Mouse (Mus musculus): ENCODE results near the gene Pgm2.
A peak's percentile ranks its signal among the peaks of the same experiment; 100 is the strongest.

Gene Pgm2

GRCm38 (mm10) chr5:64077353-64077752, 15.4 kb upstream of the Pgm2 start:
- no peak for DNase-seq

DNA sequence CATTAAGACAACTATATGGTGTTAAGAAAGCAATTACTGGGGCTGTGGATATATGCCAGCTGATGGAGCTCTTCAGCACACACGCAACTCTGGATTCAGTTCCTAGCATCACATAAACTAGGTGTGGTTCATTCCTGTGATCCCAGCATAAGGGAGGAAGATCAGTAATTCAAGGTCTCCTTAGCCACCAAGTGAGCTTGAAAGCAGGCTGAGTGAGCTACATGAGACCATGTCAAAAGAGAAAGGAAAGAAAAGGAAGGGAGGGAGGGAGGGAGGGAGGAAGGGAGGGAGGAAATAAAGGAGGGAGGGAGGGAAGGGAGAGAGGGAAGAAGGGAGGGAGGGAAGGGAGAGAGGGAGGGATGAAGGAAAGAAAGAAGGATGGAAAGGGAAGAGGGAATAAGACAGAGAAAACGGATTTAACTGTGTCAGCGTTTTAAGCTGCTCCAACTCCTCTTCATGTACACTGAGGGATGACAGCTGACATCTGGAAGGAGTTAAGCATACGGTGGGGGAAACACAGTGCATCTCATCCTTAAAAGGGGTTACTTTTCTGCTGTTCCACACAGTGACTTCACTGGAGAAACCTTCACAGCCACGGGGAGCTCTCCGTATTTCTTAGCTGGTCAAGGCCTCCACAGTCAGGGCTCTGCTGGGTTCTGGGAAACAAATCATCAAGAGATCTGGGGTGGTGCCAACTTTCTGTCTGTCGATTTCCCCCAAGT, 13.8 kb upstream of the Pgm2 start:
- DNase-seq: no peak

- no peak for DNase-seq
These were observed 13.3 kb upstream of the Pgm2 start for GRCm38 (mm10) chr5:64079462-64079817.

- DNase-seq: no peak
These were observed 9.0 kb upstream of the Pgm2 start for GRCm38 (mm10) chr5:64083447-64084359.

GRCm38 (mm10) chr5:64085405-64085804, 7.3 kb upstream of the Pgm2 start:
- DNase-seq: no peak

DNA sequence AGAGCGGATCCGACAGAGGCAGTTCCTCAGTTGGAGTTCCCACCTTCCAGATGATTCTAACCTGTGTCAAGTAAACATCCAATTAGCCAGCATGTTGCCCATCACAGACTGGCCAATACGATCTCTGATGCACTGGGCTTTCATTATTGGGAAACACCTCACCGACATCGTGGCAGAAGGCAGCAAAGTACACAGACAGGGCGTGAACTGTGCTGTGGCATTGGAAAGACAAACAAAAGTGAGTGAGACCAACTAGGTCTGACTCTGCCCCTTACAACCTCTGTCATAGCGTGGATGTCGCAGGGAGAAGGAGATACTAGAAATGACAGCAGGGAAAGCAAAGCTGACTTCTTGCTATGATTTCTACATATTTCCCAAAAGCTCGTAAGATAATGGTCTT, 4.0 kb upstream of the Pgm2 start:
- DNase-seq: no peak

DNA sequence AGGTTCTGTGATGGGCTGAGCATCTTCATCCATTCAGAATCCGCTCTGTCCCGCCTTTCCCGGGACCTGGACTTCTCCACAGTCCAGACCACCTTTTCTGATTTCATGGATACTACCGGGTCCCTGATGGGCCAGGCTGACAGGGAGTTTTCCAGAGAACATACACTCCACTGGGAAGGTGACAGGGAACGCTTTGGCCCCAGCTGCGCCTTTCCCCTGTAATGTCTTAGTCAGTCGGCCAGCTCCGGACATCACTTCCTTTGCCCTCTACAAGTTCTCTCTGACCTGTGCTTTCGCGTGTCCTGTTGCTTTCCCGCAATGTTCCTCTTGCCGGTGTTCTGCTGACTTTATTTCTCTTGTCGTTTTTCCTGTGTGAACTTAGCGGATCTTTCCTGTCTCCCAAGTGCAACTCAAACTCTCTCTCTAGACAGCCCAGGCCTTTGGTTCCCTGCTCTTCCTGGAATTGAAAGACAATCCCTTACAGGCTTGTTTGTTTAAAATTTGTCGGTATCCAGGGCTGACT, 660 bp downstream of the Pgm2 start:
- peak; percentile 22 to 45 for DNase-seq

DNA sequence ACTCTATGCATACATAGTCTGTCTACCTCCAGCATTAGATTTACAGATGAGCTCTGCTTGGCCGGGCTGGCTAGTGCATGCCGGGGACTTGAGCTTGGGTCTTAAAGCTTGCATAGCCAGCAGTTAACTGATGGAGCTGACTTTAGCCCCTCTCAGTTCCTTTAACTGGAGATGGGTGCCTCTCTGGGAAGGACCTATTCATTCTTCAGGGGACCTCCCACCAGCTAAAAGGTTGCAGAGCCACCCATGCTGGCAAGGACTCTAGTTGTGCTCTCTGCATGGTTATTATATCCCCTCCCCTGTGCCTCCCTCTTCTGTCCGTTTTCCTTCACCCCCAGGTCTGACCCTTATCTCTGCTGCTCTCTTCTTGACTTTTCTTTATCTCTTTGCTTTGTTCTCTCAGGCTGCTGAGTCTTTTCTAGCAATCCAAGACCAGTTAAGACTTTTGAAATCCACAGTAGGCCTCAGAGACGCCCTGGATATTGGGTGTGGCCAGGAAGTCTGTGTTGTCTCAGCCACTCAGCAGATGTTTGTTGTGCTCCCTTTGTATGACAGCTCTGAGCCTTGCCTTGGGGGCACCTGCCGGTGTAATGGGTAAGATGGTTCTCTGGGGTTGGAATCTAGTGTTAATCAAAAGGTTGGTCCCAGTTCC, 2.7 kb downstream of the Pgm2 start:
- no peak for DNase-seq

DNA sequence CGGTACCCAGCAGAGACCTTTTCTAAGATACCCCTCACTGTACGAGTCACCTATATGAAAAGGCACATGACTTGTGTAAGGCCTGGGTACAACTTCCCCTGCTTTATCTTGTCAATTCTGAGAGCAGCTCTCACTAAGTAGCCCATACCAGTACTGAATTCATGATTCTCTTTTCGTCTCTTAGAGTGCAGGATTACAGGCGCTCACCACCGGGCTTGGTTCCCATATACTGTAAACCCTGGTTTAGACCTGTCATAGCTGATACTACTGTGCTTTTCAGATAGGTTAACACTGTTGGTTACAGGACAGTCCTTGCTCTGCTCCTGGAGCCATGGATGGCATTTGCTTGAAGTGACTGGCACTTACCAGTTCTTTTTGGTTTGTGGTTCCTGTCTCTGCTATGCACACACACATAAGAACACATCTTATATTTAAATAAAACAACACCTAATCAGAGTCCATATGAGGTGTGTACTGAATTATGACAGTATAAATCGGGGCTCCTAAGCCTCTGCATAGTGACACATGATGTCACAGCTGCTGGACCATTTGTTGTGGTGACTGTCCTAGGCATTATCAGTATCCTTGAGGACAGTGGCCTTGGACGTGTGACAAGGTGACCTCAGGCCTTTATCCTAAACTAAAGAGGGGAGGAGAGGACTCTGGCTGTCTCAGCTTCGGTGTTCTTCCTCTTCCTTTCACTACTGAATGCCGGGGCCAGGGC, 9.4 kb downstream of the Pgm2 start:
- DNase-seq: no peak

DNA sequence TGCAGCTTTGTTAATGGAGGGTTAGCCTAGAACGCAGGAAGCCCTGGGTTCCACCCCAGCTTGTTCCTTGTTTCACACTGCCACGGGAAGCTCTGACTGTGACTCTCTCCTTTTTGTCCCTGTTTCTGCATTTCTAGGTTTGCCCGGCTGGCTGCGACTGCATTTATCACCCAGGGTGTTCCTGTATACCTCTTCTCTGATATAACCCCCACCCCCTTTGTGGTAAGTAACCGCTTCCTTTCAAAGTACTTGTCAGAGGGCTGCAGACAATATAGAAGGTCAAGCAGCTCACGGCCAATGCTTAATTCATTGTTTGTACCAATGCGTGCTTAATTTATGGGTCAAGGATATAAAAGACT, 9.9 kb downstream of the Pgm2 start:
- no peak for DNase-seq

DNA sequence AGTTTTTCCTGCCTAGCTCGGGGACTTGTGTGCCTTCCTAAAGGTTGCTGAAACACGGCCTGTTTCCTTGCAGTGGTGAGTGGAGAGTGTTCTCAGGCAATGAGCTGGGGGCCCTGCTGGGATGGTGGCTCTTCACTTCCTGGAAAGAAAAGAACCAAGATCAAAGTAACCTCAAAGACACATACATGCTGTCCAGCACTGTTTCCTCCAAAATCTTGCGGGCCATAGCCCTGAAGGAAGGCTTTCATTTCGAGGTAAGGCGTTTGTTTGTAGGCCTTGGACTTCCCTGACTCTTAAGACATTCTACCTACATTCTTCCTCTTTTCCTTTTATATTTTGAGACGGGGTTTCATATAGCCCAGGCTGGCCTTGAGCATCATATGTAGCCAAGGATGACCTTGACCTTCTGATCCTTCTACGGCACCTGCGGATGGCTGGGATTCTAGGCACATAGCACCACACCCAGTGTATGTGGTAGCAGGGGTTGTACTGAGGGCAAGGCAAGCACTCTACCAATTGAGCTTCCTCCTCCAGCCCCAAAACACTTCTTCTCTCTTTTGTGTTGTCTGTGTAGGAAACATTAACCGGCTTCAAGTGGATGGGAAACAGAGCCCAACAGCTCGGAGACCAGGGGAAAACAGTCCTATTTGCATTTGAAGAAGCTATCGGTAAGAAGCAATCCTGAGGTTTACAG, 15.0 kb downstream of the Pgm2 start:
- no peak for DNase-seq

GRCm38 (mm10) chr5:64109217-64109616, 16.5 kb downstream of the Pgm2 start:
- DNase-seq: no peak

DNA sequence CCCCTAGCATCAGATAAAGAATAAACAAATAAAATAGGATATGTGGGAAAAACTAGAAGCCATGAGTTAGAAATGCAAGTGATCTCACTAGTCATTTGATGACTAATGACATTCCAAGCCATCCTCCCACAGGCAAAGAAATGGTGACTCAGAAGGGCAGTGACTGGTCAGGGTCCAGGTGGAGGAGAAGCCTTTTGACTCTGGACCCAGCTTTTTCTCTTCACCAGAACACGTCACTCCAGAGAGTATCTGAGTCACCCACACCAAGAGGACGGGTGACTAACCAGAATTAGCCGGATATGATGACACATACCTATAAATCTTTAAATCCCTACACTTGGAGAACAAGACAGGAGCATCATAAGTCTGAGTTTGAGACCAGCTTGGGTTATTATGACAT, 19.6 kb downstream of the Pgm2 start:
- DNase-seq: no peak

- DNase-seq: no peak
These were observed 21.5 kb downstream of the Pgm2 start for GRCm38 (mm10) chr5:64114210-64114609.

GRCm38 (mm10) chr5:64117191-64117590, 24.4 kb downstream of the Pgm2 start:
- DNase-seq: no peak

DNA sequence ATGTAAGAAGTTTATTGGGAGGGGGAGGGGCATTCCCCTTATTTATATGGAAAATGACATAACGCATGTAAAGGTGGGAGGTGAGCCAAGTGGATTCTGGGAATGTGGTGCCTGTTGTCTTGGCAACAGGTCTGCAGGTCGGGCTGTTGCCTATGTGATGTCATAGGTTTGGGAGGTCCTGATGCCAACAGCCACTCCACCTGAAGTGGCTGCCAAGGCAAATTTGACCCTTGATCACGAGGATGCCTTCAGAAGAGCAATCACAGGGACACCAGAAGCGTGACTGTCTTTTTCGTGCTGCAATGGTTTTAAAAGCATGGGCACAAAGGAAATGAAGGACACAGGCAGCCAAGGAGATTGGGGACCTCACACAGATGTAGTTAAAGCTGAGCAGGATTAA, 33.0 kb downstream of the Pgm2 start:
- DNase-seq: no peak

DNA sequence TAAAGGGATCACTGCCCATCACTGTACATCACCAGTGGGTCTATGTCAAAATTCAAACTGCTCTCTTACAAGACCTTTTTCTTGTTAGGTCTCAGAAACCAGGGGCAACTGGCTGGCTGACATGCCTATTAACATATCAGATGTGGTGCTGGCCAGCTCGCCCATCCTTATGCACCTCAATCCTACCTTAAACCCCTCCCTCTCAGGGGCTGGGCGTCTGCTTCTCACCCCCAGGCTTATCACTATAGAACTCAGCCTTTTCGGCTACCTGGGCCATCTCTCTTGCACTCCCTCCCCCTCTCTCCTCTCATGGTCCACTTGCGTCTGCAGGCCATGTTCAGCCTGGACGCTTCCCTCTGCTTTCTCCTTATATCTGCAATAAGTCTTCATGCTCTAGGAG, 38.8 kb downstream of the Pgm2 start:
- DNase-seq: no peak

GRCm38 (mm10) chr5:64133901-64134300, 41.2 kb downstream of the Pgm2 start:
- DNase-seq: no peak

DNA sequence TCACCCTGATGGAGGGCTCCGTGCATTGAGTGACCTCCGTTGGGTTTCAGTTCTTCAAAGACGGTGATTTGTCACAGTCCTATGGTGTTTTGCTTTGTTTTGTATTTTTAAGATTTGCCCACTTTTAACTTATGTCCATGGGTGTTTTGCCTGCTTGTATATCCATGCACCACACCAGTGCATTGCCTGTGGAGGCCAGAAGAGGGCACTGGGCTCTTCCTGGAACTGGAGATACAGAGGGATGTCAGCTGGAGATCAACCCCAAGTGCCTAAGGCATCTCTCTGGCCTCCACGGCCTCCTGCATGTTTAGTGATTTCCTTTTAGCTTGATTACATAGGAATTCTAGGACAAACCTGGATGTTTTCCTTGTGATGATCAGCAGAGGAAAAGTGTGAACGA, 43.6 kb downstream of the Pgm2 start:
- DNase-seq: no peak

DNA sequence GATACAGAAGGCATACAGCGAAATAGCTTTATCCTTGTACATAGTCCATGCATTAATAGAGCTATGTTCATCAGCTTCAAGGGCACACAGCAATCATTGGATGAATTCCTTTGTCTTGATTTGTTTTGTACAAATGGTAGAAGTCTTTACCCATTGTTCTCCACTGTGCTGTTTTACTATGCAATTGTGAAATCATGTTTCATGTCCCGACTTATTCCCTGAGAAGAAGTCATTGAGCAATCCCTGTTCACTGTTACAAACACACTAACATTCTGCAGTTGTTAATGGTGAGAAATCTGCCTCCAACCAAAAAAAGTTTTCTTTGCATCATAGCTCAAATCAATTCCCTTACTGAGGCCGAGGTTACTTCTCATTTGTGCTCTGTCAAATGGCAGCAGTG, 47.5 kb downstream of the Pgm2 start:
- no peak for DNase-seq

DNA sequence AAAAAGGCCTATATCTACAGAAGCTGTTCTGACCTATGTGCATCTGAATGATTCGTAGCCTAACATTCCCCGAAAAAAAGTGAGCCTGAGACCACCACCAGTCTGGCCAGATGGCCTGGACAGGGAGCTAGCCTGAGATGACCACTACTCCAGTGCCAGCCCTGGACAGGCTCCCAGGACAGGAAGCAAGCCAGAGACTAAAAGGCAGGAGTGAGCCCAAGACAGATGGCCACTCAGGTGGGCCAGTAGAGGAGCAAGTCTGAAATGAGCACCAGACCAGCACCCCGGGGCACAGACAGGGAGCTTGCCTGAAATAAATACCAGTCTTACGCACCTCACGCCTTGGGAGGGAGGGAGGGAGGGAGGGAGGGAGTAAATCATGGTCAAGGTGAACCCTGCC, 51.6 kb downstream of the Pgm2 start:
- DNase-seq: no peak

DNA sequence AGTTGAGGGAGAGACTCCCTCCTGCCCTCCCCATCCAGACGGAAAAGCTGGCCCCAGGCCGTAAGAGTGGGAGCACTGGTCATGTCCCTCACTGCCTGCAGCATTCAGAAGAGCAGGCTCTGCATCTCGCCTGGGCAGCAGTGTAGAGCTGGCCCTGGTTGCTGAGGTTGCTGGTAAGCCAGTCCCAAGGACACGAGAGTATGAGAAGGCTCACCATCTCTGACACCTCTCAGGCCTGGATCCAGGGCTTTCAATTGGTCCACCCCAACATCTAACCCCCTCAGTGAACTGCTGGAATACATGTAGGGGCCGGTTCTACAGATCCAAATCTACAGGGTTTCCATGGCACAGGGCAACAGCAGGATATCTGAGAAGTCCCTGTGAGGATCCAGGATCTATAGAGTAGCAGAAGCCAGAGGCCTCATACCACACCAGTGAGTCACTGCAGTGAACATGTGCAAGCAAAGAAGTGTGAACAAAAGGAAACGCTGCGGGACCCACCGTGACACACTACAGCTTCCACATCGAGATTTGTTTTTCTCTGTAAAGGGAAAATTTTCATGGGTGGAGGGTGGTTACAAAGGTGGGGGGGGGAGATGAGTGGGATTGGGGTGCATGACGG, 53.7 kb downstream of the Pgm2 start:
- no peak for DNase-seq

Measured in lung, adult 18-20 months (tissue).